Mouse (Mus musculus): ENCODE measurements at regions not wholly inside any gene's neighbourhood (a gene's known extent, or its start where the extent isn't known, plus 50 kb on each side); places are given as distances from the start of the nearest gene placed in this dataset.

GRCm38 (mm10) chr8:59776327-59776726 lies 726.7 kb downstream of the Gm10283 start:
- peak; percentile 9 to 19 for DNase-seq (ENCODE audit: low spot score in 2 of 2)

- DNase-seq (ENCODE audit: low spot score in 2 of 2): no peak
Observed at GRCm38 (mm10) chr8:59768146-59768545, 734.9 kb downstream of the Gm10283 start.
